Mouse (Mus musculus): ENCODE data around the gene Slc9a1.

DNA sequence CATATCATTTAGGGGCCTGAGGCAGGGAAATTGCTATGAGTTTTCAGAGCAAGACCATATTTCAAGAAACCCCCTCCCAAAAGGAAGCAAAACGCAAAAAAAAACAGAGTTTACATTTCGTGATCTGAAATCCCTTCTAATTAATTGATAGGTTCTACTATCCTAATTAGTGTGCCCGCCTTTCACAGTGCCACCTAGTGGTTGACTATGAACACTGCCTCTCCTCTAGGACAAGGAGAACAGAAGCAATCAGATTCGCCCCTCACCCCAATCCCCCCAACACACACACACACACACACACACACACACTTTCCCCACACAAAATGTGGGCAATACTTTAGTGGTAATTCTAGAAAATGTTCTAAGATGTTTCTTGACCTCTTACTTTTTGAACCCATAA, 25.4 kb upstream of the Slc9a1 start:
- TF ChIP-seq CTCF (IDR thresholded peaks at IDR 0.05) (peak; percentile 80), POLR2A (IDR thresholded peaks at IDR 0.05; ENCODE audit: insufficient read depth, low read depth, low read length) (no peak), EP300 (IDR thresholded peaks at IDR 0.05; ENCODE audit: insufficient read depth, low read depth, low read length) (no peak)
